Mouse (Mus musculus): Measurements from ENCODE around the gene Tie1. TPM values are rescaled to one million over a fixed set of nuclear protein-coding genes. Genes with fewer than 3 reads are reported as not detected.
A peak's percentile ranks its signal among the peaks of the same experiment; 100 is the strongest.
"Not testable (repeated sequence)": the region's sequence is repeated elsewhere in the genome, so short reads cannot be mapped to it uniquely, and the experiment has no call there.

Gene Tie1
- 100 to 1,000 TPM; 114 to 120 TPM for total RNA-seq (2021)

DNA sequence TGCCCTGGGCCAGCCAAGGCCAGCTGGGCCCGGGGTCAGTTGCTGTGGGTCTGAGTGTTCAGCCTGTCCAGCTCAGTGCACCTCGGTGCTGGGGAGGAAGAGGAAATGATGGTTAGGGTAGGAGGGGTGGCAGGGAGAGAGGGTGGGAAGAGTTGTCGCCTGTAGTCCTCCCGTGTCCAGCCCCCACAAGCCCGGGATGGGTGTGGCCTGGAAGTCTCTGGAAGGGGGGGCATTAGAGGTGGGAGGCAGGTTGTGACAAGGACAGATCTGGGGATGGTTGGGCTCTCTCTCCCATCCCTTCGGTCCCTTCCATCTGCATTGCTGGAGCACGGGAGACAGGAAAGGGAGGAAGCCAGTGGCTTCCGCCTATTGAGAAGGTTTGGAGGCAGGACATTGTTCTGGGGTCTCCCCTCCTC lies at the start of gene Tie1:
Gene Tie1, minus strand, starts transcription at position 345 of the 416 bp plus-strand sequence.
- intact Hi-C loops (cut with DNase I) = loop anchor here (5.0 kb wide), 1 partner anchor 42 kb away; no protein-coding TSS in a partner anchor

DNA sequence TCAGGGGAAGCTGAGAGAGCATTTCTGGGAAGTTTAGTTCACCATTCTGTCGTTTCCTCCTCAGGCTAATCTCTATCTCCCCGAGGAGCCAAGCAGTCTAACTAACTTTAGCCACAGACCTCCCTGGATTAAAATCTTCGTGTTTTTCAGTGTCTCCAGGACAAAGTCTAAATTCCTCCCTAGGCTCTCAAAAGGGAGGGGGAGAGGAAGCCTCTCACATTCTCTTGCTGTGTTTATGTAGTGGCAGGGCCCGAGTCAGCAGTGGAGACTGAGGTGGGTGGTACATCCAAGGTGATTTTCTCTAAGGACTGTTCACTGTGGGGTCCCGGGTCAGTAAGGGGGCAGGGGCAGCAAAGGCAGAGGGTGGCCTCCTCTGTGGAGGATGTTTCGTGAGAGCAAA lies 47.9 kb upstream of the Tie1 start:
- no peak for DNase-seq
- intact Hi-C loops (cut with DNase I) = no loop called here

More for the DNA sequence above, at the start of gene Tie1:
- peak; percentile 70 for DNase-seq

DNA sequence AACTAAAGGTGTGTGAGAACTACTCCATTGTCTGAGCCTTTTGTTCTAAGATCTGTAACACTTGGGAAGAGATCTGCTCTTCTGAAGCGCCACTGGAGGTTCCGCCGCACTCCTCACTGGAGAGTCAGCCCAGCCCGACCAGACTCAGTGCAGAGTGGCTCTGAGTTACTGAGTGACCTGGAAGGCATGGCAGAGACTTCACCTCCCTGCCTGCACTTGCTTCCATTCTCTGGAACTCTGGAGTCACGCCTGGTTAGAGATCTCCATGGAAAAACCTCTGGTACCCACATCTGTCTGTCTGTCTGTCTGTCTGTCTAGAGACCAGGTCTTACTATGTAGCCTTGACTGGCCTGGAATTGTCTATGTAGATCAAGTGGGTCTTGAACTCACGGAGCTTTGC lies 45.7 kb upstream of the Tie1 start:
- DNase-seq = no peak
- intact Hi-C loops (cut with DNase I) = no loop called here

DNA sequence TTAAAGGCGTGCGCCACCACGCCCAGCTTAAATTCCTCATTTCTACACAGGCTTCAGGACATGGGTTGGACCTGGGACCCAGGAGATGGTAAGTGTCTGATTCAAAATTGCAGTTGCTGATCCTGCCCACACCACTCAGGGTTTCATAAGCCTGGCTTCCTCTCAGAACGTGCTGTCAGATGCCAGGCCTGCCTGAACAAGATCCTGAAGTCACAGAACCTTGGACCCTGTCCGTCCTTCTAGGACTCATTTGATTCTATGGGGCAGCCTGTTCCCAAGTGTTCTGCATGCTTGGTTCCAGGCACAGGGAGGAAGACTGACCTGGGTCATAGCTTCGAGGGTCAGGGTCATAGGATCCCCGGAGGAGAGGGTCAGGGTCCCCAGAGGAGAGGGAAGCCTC lies 43.7 kb upstream of the Tie1 start:
- intact Hi-C loops (cut with DNase I) = no loop called here
- no peak for DNase-seq

GRCm38 (mm10) chr4:118533156-118533555 lies 43.3 kb upstream of the Tie1 start:
- intact Hi-C loops (cut with DNase I) = no loop called here
- no peak for DNase-seq

- no peak for DNase-seq
Measured at GRCm38 (mm10) chr4:118532663-118533062, 42.8 kb upstream of the Tie1 start.

DNA sequence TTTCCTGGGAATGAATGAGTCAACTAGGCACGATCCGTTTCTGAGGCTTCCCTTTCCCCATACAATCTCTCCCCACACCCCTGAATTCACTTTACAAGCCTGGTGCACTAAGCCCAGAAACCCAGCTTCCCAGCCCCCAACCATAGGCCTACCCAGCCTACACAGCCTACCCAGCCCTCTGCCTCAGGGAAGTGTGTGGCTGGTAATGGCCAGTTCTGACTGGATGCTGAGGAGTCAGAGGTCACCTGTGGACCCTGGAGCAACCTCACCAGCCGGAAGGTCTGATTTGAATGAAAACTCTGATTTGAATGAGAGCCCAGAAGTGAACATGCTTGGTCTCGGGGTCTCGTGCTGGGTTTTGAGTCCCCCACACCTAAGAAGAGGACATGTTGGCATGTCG lies 37.9 kb upstream of the Tie1 start:
- DNase-seq = no peak
- intact Hi-C loops (cut with DNase I) = no loop called here

More at GRCm38 (mm10) chr4:118532663-118533062, 42.8 kb upstream of the Tie1 start:
- intact Hi-C loops (cut with DNase I) = no loop called here

DNA sequence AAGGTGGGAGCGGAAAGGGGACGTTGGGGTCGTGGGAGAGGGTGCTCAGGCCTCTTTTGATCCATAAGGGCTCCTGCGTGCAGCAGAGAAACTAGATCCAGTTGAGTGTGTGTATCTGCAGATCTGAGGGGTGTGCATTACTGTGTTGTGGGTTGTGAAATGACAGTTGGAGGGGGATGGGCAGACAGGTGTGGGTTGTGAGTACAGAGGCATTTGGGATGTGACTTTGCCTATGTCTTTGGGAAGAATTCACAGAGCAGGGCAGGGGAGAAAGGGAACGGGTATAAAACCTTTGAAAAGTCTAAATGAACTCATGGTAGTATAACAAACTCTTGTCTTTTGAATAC lies 37.4 kb upstream of the Tie1 start:
- no peak for DNase-seq
- intact Hi-C loops (cut with DNase I) = no loop called here

DNA sequence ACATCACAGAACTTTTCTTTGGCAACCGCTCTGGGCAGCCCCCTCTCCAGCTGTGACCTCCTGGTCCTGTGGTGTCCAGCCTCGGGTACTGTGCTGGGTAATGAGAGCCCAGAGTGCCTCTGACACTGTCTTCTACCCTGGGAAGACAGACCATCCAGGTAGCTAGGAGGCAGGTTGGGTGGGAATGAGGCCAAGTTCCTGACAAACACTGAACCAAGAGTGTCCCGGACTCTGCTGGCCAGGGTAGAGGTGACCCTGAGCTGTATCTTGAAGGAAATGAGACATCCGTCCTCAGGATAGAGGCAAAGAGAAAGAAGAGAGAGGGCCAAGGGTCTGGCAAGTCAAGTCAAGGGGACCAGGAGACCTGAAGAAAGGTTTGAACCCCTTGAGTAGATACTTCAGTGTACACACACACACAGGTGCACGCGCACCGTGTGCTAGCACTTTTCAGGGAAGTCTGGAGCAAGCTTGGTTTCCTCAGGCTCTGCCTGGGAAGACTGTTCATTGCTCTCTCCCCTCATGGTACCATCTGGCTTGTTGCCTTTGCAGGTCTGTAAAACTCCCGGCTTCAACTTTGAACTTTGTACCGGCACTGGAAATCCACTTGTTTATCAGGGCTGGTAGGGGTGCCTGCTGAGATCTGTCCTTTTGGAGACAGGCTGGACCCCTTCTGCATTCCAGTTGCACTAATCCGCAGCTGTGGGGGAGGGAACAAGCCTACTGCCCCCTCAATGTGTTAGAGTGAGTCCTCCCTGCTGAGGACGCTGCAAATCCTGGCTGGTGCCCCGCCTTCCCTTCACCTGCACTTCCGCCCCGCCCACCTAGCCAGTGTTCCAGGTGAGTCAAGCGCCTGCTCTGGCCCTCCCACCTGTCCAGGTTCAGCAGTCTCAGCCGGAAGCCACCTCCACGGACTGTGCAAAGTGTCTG lies 36.8 kb upstream of the Tie1 start, which contains the start of gene 2610528J11Rik:
Gene 2610528J11Rik, plus strand, starts transcription at position 592 of the 927 bp plus-strand sequence.
- DNase-seq = no peak
- intact Hi-C loops (cut with DNase I) = no loop called here

DNA sequence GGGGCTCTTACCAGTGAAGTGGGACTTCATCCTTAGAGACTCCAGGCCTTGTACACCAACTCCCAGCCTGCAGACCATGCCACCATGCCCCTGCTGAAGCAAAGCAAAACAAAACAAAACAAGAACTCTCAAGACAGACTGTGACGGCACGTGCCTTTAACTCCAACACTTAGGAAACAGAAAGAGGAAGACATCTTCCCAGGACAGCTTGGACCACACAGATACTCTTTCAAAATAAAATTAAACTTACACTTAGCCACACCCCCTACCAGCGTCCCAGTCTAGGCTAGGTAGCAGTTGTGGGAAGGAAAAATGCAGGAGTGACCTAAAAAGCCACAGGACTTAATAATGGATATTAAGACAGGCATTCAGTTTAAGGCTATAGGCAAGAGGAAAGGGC lies 35.9 kb upstream of the Tie1 start:
- DNase-seq = no peak

DNA sequence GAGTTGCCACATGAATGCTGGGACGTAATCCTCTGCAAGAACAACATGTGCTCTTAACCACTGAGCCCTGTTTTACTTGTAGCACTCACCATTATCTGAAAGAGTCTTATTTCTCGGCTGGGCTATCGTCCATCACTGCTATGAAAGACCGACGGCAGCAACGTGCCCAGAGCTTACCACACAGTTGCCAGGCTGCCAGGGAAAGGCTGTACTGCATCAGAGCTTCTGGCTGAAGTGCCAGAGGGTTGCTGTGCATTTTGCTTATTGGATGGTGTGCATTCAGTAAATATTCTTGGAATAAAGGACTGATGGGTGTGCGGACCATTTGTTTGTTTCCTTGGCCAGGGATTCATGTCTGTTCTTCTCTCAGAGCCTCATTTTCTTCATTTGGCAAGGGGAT lies 34.1 kb upstream of the Tie1 start:
- no peak for DNase-seq
- intact Hi-C loops (cut with DNase I) = no loop called here

More for the DNA sequence above, 35.9 kb upstream of the Tie1 start:
- intact Hi-C loops (cut with DNase I) = no loop called here

DNA sequence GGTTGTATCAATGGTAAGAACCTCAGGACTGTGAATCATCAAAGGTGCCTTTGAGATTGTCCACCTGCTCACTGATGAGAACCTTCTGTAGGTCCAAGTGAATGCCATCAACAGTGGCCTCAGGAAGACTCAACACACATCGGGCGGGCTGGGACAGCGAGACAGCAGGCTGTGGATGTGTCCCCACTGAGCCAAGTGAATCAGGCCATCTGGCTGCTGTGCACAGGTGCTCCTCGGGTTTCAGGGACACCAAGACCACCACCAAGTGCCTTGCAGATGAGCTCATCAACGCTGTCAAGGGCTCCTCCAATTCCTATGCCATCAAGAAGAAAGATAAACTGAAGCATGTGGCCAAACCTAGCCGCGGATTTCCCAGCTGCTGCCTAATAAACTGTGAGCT lies 32.4 kb upstream of the Tie1 start:
- DNase-seq = no peak
- intact Hi-C loops (cut with DNase I) = no loop called here

DNA sequence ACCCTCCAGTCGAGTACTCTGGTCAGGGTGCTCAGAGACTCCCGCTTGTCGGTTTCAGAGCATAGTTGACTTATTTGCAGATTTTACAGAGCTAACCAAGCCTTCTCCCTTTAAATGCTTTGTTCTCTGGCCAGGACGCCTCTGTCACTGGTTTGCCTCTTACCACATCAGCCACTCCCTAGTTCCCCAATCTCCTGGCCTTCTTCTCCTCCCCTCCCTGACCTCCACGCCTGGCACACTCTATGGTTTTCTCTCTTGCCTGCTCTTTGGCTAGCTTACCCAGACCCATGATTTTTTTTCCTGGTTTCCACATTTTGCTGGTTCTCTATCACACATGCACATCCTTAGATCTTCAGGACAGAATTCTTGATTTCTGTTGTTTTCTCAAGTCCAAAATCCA lies 28.3 kb upstream of the Tie1 start:
- intact Hi-C loops (cut with DNase I) = loop anchor here (5.0 kb wide), 2 partner anchors 36 to 71 kb away; no protein-coding TSS in a partner anchor
- no peak for DNase-seq

- intact Hi-C loops (cut with DNase I) = loop anchor here (5.0 kb wide), 2 partner anchors 35 to 70 kb away; no protein-coding TSS in a partner anchor
- no peak for DNase-seq
Measured at GRCm38 (mm10) chr4:118517497-118518146, 27.8 kb upstream of the Tie1 start.

- DNase-seq = peak; percentile 31 to 34
- intact Hi-C loops (cut with DNase I) = loop anchor here (5.0 kb wide), 2 partner anchors 35 to 70 kb away; no protein-coding TSS in a partner anchor
Measured at GRCm38 (mm10) chr4:118516699-118517496, 27.0 kb upstream of the Tie1 start.

GRCm38 (mm10) chr4:118509050-118509449 lies 19.2 kb upstream of the Tie1 start:
- intact Hi-C loops (cut with DNase I) = no loop called here
- DNase-seq = peak in 1 of 2 experiments; percentile 30

DNA sequence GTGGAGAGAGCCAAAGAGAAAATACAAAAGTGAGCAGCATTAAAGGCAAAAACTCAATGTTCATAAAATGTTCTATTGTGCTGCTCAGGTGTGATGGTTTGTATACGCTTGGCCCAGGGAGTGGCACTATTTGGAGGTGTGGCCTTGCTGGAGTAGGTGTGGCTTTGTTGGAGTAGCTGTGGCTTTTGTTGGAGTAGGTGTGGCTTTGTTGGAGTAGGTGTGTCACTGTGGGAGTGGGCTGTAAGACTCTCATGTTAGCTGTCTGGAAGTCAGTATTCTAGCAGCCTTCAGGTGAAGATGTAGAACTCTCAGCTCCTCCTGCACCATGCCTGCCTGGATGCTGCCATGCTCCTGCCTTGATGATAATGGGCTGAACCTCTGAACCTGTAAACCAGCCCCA lies 17.3 kb upstream of the Tie1 start:
- DNase-seq; intact Hi-C loops (cut with DNase I): not testable (repeated sequence)

GRCm38 (mm10) chr4:118505551-118505950 lies 15.7 kb upstream of the Tie1 start:
- intact Hi-C loops (cut with DNase I) = no loop called here
- peak; percentile 32 to 47 for DNase-seq

GRCm38 (mm10) chr4:118500792-118501191 lies 10.9 kb upstream of the Tie1 start:
- no peak for DNase-seq
- intact Hi-C loops (cut with DNase I) = no loop called here

GRCm38 (mm10) chr4:118500171-118500724 lies 10.4 kb upstream of the Tie1 start:
- DNase-seq = peak; percentile 40 to 46
- intact Hi-C loops (cut with DNase I) = no loop called here
